Mouse (Mus musculus): ENCODE measurements at regions not wholly inside any gene's neighbourhood (a gene's known extent, or its start where the extent isn't known, plus 50 kb on each side); places are given as distances from the start of the nearest gene placed in this dataset.

GRCm38 (mm10) chr14:58985838-58986237 lies 156.9 kb downstream of the 1700129C05Rik start:
- H3K9ac ChIP-seq (ENCODE audit: low read length): no peak overlapping the region
- no peak overlapping the region for H3K27ac ChIP-seq (ENCODE audit: low read length)
- no peak overlapping the region for H3K4me3 ChIP-seq (replicated peaks; ENCODE audit: low read length)
- no peaks in the 10 kb centered on the region for H3K36me3 ChIP-seq (ENCODE audit: control insufficient read depth, insufficient read depth, low read length)
- H3K27me3 ChIP-seq (ENCODE audit: control insufficient read depth, insufficient read depth, low read length): no peaks in the 10 kb centered on the region
- no peaks in the 10 kb centered on the region for H3K4me1 ChIP-seq (ENCODE audit: control insufficient read depth, insufficient read depth, low read length)
- no peak overlapping the region for H3K4me2 ChIP-seq (ENCODE audit: low read depth, low read length)
- no peak for ATAC-seq (ENCODE audit: insufficient read depth, low FRiP score)
- no peaks in the 10 kb centered on the region for H3K9me3 ChIP-seq (replicated peaks; ENCODE audit: control insufficient read depth, low read length)
- WGBS: 76% methylated on average over 5 of the region's 5 CpGs

GRCm38 (mm10) chr14:58976791-58977190 lies 165.9 kb downstream of the 1700129C05Rik start:
- Histone ChIP-seq H3K4me3 (replicated peaks; ENCODE audit: low read length) (no peak overlapping the region), H3K4me2 (ENCODE audit: low read depth, low read length) (no peak overlapping the region), H3K27me3 (ENCODE audit: control insufficient read depth, insufficient read depth, low read length) (no peaks in the 10 kb centered on the region), H3K27ac (ENCODE audit: low read length) (no peak overlapping the region), H3K9ac (ENCODE audit: low read length) (no peak overlapping the region), H3K9me3 (replicated peaks; ENCODE audit: control insufficient read depth, low read length) (no peaks in the 10 kb centered on the region), H3K36me3 (ENCODE audit: control insufficient read depth, insufficient read depth, low read length) (no peaks in the 10 kb centered on the region), H3K4me1 (ENCODE audit: control insufficient read depth, insufficient read depth, low read length) (no peaks in the 10 kb centered on the region)
- WGBS: 83% methylated on average over 4 of the region's 4 CpGs
- ATAC-seq (ENCODE audit: insufficient read depth, low FRiP score): no peak

GRCm38 (mm10) chr14:58969248-58969647 lies 173.4 kb downstream of the 1700129C05Rik start:
- H3K4me3 ChIP-seq (replicated peaks; ENCODE audit: low read length): no peak overlapping the region
- 40% methylated on average over 3 of the region's 3 CpGs for WGBS
- no peaks in the 10 kb centered on the region for H3K9me3 ChIP-seq (replicated peaks; ENCODE audit: control insufficient read depth, low read length)
- no peak for ATAC-seq (ENCODE audit: insufficient read depth, low FRiP score)
- no peak overlapping the region for H3K27ac ChIP-seq (ENCODE audit: low read length)
- no peaks in the 10 kb centered on the region for H3K27me3 ChIP-seq (ENCODE audit: control insufficient read depth, insufficient read depth, low read length)
- no peaks in the 10 kb centered on the region for H3K4me1 ChIP-seq (ENCODE audit: control insufficient read depth, insufficient read depth, low read length)
- no peaks in the 10 kb centered on the region for H3K36me3 ChIP-seq (ENCODE audit: control insufficient read depth, insufficient read depth, low read length)
- no peak overlapping the region for H3K9ac ChIP-seq (ENCODE audit: low read length)
- H3K4me2 ChIP-seq (ENCODE audit: low read depth, low read length): no peak overlapping the region

- H3K4me1 ChIP-seq (ENCODE audit: control insufficient read depth, insufficient read depth, low read length): no peaks in the 10 kb centered on the region
- H3K4me3 ChIP-seq (replicated peaks; ENCODE audit: low read length): no peak overlapping the region
- no peaks in the 10 kb centered on the region for H3K36me3 ChIP-seq (ENCODE audit: control insufficient read depth, insufficient read depth, low read length)
- no peaks in the 10 kb centered on the region for H3K9me3 ChIP-seq (replicated peaks; ENCODE audit: control insufficient read depth, low read length)
- no peak overlapping the region for H3K27ac ChIP-seq (ENCODE audit: low read length)
- 68% methylated on average over 5 of the region's 5 CpGs for WGBS
- H3K27me3 ChIP-seq (ENCODE audit: control insufficient read depth, insufficient read depth, low read length): no peaks in the 10 kb centered on the region
- no peak overlapping the region for H3K9ac ChIP-seq (ENCODE audit: low read length)
- ATAC-seq (ENCODE audit: insufficient read depth, low FRiP score): no peak
- no peak overlapping the region for H3K4me2 ChIP-seq (ENCODE audit: low read depth, low read length)
These were observed 174.7 kb downstream of the 1700129C05Rik start for GRCm38 (mm10) chr14:58967975-58968374.

- H3K9me3 ChIP-seq (replicated peaks; ENCODE audit: control insufficient read depth, low read length): no peaks in the 10 kb centered on the region
- H3K27ac ChIP-seq (ENCODE audit: low read length): no peak overlapping the region
- no peak for ATAC-seq (ENCODE audit: insufficient read depth, low FRiP score)
- H3K36me3 ChIP-seq (ENCODE audit: control insufficient read depth, insufficient read depth, low read length): no peaks in the 10 kb centered on the region
- no peaks in the 10 kb centered on the region for H3K4me1 ChIP-seq (ENCODE audit: control insufficient read depth, insufficient read depth, low read length)
- no peaks in the 10 kb centered on the region for H3K27me3 ChIP-seq (ENCODE audit: control insufficient read depth, insufficient read depth, low read length)
- no peak overlapping the region for H3K9ac ChIP-seq (ENCODE audit: low read length)
- H3K4me3 ChIP-seq (replicated peaks; ENCODE audit: low read length): no peak overlapping the region
- H3K4me2 ChIP-seq (ENCODE audit: low read depth, low read length): no peak overlapping the region
- WGBS: 69% methylated on average over 1 of the region's 1 CpGs
These were observed 175.5 kb downstream of the 1700129C05Rik start for GRCm38 (mm10) chr14:58967163-58967562.

GRCm38 (mm10) chr14:58944958-58945357 lies 197.7 kb downstream of the 1700129C05Rik start:
- Histone ChIP-seq H3K9ac (ENCODE audit: low read length) (no peak overlapping the region), H3K4me2 (ENCODE audit: low read depth, low read length) (no peak overlapping the region), H3K4me3 (replicated peaks; ENCODE audit: low read length) (no peak overlapping the region), H3K9me3 (replicated peaks; ENCODE audit: control insufficient read depth, low read length) (no peaks in the 10 kb centered on the region), H3K36me3 (ENCODE audit: control insufficient read depth, insufficient read depth, low read length) (no peaks in the 10 kb centered on the region), H3K27me3 (ENCODE audit: control insufficient read depth, insufficient read depth, low read length) (no peaks in the 10 kb centered on the region; the same call in 1 of the 2 replicates), H3K27ac (ENCODE audit: low read length) (no peak overlapping the region), H3K4me1 (ENCODE audit: control insufficient read depth, insufficient read depth, low read length) (no peaks in the 10 kb centered on the region)
- 90% methylated on average over 2 of the region's 2 CpGs for WGBS
- ATAC-seq (ENCODE audit: insufficient read depth, low FRiP score): no peak

- H3K27ac ChIP-seq (ENCODE audit: low read length): no peak overlapping the region
- no peaks in the 10 kb centered on the region; the same call in 1 of the 2 replicates for H3K27me3 ChIP-seq (ENCODE audit: control insufficient read depth, insufficient read depth, low read length)
- 83% methylated on average over 1 of the region's 1 CpGs for WGBS
- no peaks in the 10 kb centered on the region for H3K36me3 ChIP-seq (ENCODE audit: control insufficient read depth, insufficient read depth, low read length)
- no peak overlapping the region for H3K4me2 ChIP-seq (ENCODE audit: low read depth, low read length)
- H3K4me3 ChIP-seq (replicated peaks; ENCODE audit: low read length): no peak overlapping the region
- no peak for ATAC-seq (ENCODE audit: insufficient read depth, low FRiP score)
- H3K9me3 ChIP-seq (replicated peaks; ENCODE audit: control insufficient read depth, low read length): no peaks in the 10 kb centered on the region
- H3K9ac ChIP-seq (ENCODE audit: low read length): no peak overlapping the region
- no peaks in the 10 kb centered on the region for H3K4me1 ChIP-seq (ENCODE audit: control insufficient read depth, insufficient read depth, low read length)
These were observed 199.4 kb downstream of the 1700129C05Rik start for GRCm38 (mm10) chr14:58943267-58943765.

GRCm38 (mm10) chr14:58939086-58939485 lies 203.6 kb downstream of the 1700129C05Rik start:
- 89% methylated on average over 1 of the region's 1 CpGs for WGBS
- Histone ChIP-seq H3K4me2 (ENCODE audit: low read depth, low read length) (no peak overlapping the region), H3K27ac (ENCODE audit: low read length) (no peak overlapping the region), H3K36me3 (ENCODE audit: control insufficient read depth, insufficient read depth, low read length) (no peaks in the 10 kb centered on the region), H3K9ac (ENCODE audit: low read length) (no peak overlapping the region), H3K4me3 (replicated peaks; ENCODE audit: low read length) (no peak overlapping the region), H3K9me3 (replicated peaks; ENCODE audit: control insufficient read depth, low read length) (no peaks in the 10 kb centered on the region), H3K4me1 (ENCODE audit: control insufficient read depth, insufficient read depth, low read length) (no peaks in the 10 kb centered on the region; the same call in 1 of the 2 replicates), H3K27me3 (ENCODE audit: control insufficient read depth, insufficient read depth, low read length) (no peaks in the 10 kb centered on the region)
- no peak for ATAC-seq (ENCODE audit: insufficient read depth, low FRiP score)

- Histone ChIP-seq H3K27me3 (ENCODE audit: control insufficient read depth, insufficient read depth, low read length) (no peaks in the 10 kb centered on the region), H3K27ac (ENCODE audit: low read length) (no peak overlapping the region), H3K36me3 (ENCODE audit: control insufficient read depth, insufficient read depth, low read length) (no peaks in the 10 kb centered on the region), H3K9me3 (replicated peaks; ENCODE audit: control insufficient read depth, low read length) (no peaks in the 10 kb centered on the region), H3K4me2 (ENCODE audit: low read depth, low read length) (no peak overlapping the region), H3K9ac (ENCODE audit: low read length) (no peak overlapping the region), H3K4me3 (replicated peaks; ENCODE audit: low read length) (no peak overlapping the region), H3K4me1 (ENCODE audit: control insufficient read depth, insufficient read depth, low read length) (no peaks in the 10 kb centered on the region; the same call in 1 of the 2 replicates)
- 60% methylated on average over 5 of the region's 5 CpGs for WGBS
- ATAC-seq (ENCODE audit: insufficient read depth, low FRiP score): no peak
These were observed 204.1 kb downstream of the 1700129C05Rik start for GRCm38 (mm10) chr14:58938601-58938970.
